ENCODE assay signal across 11 mouse cellular contexts in the genomic region with DNA sequence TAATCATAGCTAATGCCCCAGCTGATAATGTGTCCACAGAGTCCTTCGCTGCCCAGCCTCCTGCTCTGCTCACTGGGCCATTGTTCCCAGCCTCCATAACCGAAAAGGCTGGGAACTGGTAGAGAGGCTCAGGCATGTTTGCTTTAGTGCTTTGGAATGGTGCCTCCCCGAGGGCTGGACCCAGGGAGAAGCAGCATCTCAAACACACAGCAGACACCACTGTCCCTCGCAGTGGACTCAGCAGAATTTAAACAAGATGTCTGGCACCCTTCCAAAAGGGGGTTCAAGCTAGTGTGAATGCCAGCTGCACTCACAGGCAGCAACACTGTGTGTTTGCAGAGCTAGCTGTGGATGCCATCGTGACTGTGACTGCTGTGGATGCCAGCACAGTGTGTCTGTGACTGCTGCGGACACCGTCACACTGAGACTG.
DNase-seq lines count a peak whose midpoint lies in the region; ATAC-seq and TF ChIP-seq lines count a peak whose summit lies in the region.
"Had no signal": no experiment of that assay in that cellular context is flagged by ENCODE, and none has a peak within 500 bp of the region (broad histone marks: within the 10 kb centered on the region; RNA-seq: fewer than 3 reads in every experiment).

No protein-coding gene starts in this region.

- peaks cover 10% of the 10 kb centered on the region; the same call in 1 of the 2 replicates for H3K4me1 ChIP-seq in kidney, adult 2 months (ENCODE audit: control insufficient read depth, insufficient read depth, low read length)
- H3K4me1 ChIP-seq in forebrain, embryonic 13.5 days = peaks cover 33% of the 10 kb centered on the region
- peaks cover 16% of the 10 kb centered on the region for H3K4me1 ChIP-seq in midbrain, embryonic 10.5 days
- no peaks in the 10 kb centered on the region for H3K4me1 ChIP-seq in liver, embryonic 11.5 days (replicated peaks; ENCODE audit: control insufficient read depth, insufficient read depth, low read length)

- DNase-seq in kidney, postnatal 10 days = peak; percentile 38
- DNase-seq in kidney, adult 2 months = no peak
- peak; percentile 89 for DNase-seq in brain, embryonic 14.5 days (ENCODE audit: low read depth)
- DNase-seq in midbrain, embryonic 10.5 days (ENCODE audit: low spot score) = peak; percentile 19
- DNase-seq in liver, embryonic 11.5 days (ENCODE audit: low spot score) = no peak
- DNase-seq in kidney, postnatal 36 days = no peak
- DNase-seq: cerebellum, adult 2 months; thymus, postnatal 14 days had no signal

- TF ChIP-seq POLR2A in kidney, adult 2 months (IDR thresholded peaks at IDR 0.05; ENCODE audit: low read depth, low read length) = no peak
- TF ChIP-seq POLR2A in brain, embryonic 14.5 days (IDR thresholded peaks at IDR 0.05; ENCODE audit: borderline replicate concordance, extremely low read depth, insufficient read depth, insufficient read length, poor library complexity, severe bottlenecking) = no peak

- no peaks in the 10 kb centered on the region for H3K27me3 ChIP-seq in kidney, adult 2 months (replicated peaks; ENCODE audit: control insufficient read depth, insufficient read depth, low read length)
- H3K27me3 ChIP-seq in forebrain, embryonic 13.5 days = no peaks in the 10 kb centered on the region
- no peaks in the 10 kb centered on the region for H3K27me3 ChIP-seq in midbrain, embryonic 10.5 days (ENCODE audit: low read depth, poor library complexity, severe bottlenecking)
- no peaks in the 10 kb centered on the region for H3K27me3 ChIP-seq in liver, embryonic 11.5 days (replicated peaks; ENCODE audit: control insufficient read depth, insufficient read depth, low read length)

- no peaks in the 10 kb centered on the region for H3K9me3 ChIP-seq in forebrain, embryonic 13.5 days (replicated peaks)
- no peaks in the 10 kb centered on the region for H3K9me3 ChIP-seq in midbrain, embryonic 10.5 days (replicated peaks)
- no peaks in the 10 kb centered on the region for H3K9me3 ChIP-seq in liver, embryonic 11.5 days (ENCODE audit: control insufficient read depth, low read length)

- H3K4me2 ChIP-seq in forebrain, embryonic 13.5 days = no peak overlapping the region
- H3K4me2 ChIP-seq in liver, embryonic 11.5 days = no peak overlapping the region

- no peak overlapping the region for H3K4me3 ChIP-seq in kidney, adult 2 months (ENCODE audit: insufficient read depth, low read depth, low read length)
- no peak overlapping the region for H3K4me3 ChIP-seq in forebrain, embryonic 13.5 days
- H3K4me3 ChIP-seq in midbrain, embryonic 10.5 days = no peak overlapping the region
- no peak overlapping the region for H3K4me3 ChIP-seq in liver, embryonic 11.5 days (ENCODE audit: low read depth, low read length)
- H3K4me3 ChIP-seq: myocyte had no signal

- no peak overlapping the region for H3K27ac ChIP-seq in kidney, adult 2 months (ENCODE audit: insufficient read depth, low read depth, low read length)
- H3K27ac ChIP-seq in forebrain, embryonic 13.5 days = peak overlapping the region; percentile 15; the same call in 1 of the 2 replicates
- H3K27ac ChIP-seq in midbrain, embryonic 10.5 days (replicated peaks) = peak overlapping the region; percentile 74
- no peak overlapping the region for H3K27ac ChIP-seq in liver, embryonic 11.5 days (ENCODE audit: low read depth, low read length)

- TF ChIP-seq CTCF in kidney, adult 2 months (conservative IDR thresholded peaks at IDR 0.05; ENCODE audit: insufficient read depth, insufficient read length, low read depth, low read length) = no peak
- TF ChIP-seq CTCF in brain, embryonic 14.5 days (IDR thresholded peaks at IDR 0.05; ENCODE audit: borderline replicate concordance, extremely low read depth, insufficient read depth, insufficient read length) = no peak

- no peaks in the 10 kb centered on the region for H3K36me3 ChIP-seq in kidney, adult 2 months (ENCODE audit: control insufficient read depth, insufficient read depth, low read length)
- H3K36me3 ChIP-seq in forebrain, embryonic 13.5 days (ENCODE audit: poor library complexity, severe bottlenecking) = no peaks in the 10 kb centered on the region
- no peaks in the 10 kb centered on the region for H3K36me3 ChIP-seq in midbrain, embryonic 10.5 days
- H3K36me3 ChIP-seq in liver, embryonic 11.5 days (ENCODE audit: control insufficient read depth, insufficient read depth, low read length) = no peaks in the 10 kb centered on the region

- 71% methylated on average over 7 of the region's 7 CpGs for WGBS in kidney, adult 2 months
- WGBS in forebrain, embryonic 13.5 days = 32% methylated on average over 7 of the region's 7 CpGs
- 59% methylated on average over 7 of the region's 7 CpGs for WGBS in midbrain, embryonic 10.5 days
- WGBS in liver, embryonic 11.5 days = 59% methylated on average over 7 of the region's 7 CpGs

- H3K9ac ChIP-seq in forebrain, embryonic 13.5 days = no peak overlapping the region
- H3K9ac ChIP-seq in liver, embryonic 11.5 days (ENCODE audit: low read depth, low read length) = no peak overlapping the region

- ATAC-seq in forebrain, embryonic 13.5 days = peak; percentile 78
- no peak for ATAC-seq in megakaryocyte-erythroid progenitor cell, adult 5-6 weeks (replicated peaks; ENCODE audit: low FRiP score, low TSS enrichment, poor library complexity, severe bottlenecking)
- no peak for ATAC-seq in liver, embryonic 11.5 days (replicated peaks; ENCODE audit: low FRiP score)

Comparison
In these comparisons a context has a peak if more than half of its experiments do, and no peak if none do; other contexts are left out.
1. DNase-seq: peak in kidney, postnatal 10 days (single experiment), brain, embryonic 14.5 days (single experiment) and midbrain, embryonic 10.5 days (single experiment); none in kidney, adult 2 months (single experiment), liver, embryonic 11.5 days (single experiment) and kidney, postnatal 36 days (0 of 2).
2. H3K27ac ChIP-seq: peak in forebrain, embryonic 13.5 days (single experiment) and midbrain, embryonic 10.5 days (single experiment); none in kidney, adult 2 months (single experiment) and liver, embryonic 11.5 days (single experiment).